In genomic region chr9:28336511-28337208, GRCm38 (mm10) we compare ENCODE assay signal across 7 mouse cellular contexts.
A peak's percentile ranks its signal among the peaks of the same experiment; 100 is the strongest.
DNase-seq lines count a peak whose midpoint lies in the region; ATAC-seq and TF ChIP-seq lines count a peak whose summit lies in the region.

No protein-coding gene starts in this region.

- no peaks in the 10 kb centered on the region for H3K27me3 ChIP-seq in heart, embryonic 12.5 days (replicated peaks)

- 43% methylated on average over 10 of the region's 10 CpGs for WGBS in heart, embryonic 12.5 days

- H3K9ac ChIP-seq in heart, embryonic 12.5 days, result no peak overlapping the region

- ATAC-seq in heart, embryonic 12.5 days (ENCODE audit: insufficient number of reproducible peaks, low FRiP score), result no peak
- no peak for ATAC-seq in megakaryocyte-erythroid progenitor cell, adult 5-6 weeks (replicated peaks; ENCODE audit: low FRiP score, low TSS enrichment, poor library complexity, severe bottlenecking)

- no peaks in the 10 kb centered on the region for H3K9me3 ChIP-seq in heart, embryonic 12.5 days (replicated peaks)

- peak overlapping the region; percentile 47 for H3K4me2 ChIP-seq in heart, embryonic 12.5 days

- peak overlapping the region; percentile 19; the same call in 1 of the 2 replicates for H3K4me3 ChIP-seq in heart, embryonic 12.5 days
- peak overlapping the region; percentile 29 for H3K4me3 ChIP-seq in left cerebral cortex, adult 2 months

- DNase-seq in brain, embryonic 14.5 days (ENCODE audit: low read depth), result peak; percentile 86
- peak; percentile 50 for DNase-seq in cerebellum, adult 9-10 months
- DNase-seq in left cerebral cortex, adult 2 months (ENCODE audit: extremely low spot score in 1 of 2, low spot score in 2 of 2), result peak; percentile 40 to 44
- DNase-seq in right cerebral cortex, postnatal 25 days, result peak; percentile 66
- DNase-seq in urinary bladder, postnatal 14 days (ENCODE audit: low spot score), result no peak

- no peak overlapping the region for H3K27ac ChIP-seq in heart, embryonic 12.5 days (ENCODE audit: poor library complexity, severe bottlenecking)
- peak overlapping the region; percentile 70 for H3K27ac ChIP-seq in left cerebral cortex, adult 2 months

- TF ChIP-seq CTCF in brain, embryonic 14.5 days (IDR thresholded peaks at IDR 0.05; ENCODE audit: borderline replicate concordance, extremely low read depth, insufficient read depth, insufficient read length), result no peak
- TF ChIP-seq CTCF in left cerebral cortex, adult 2 months (IDR thresholded peaks at IDR 0.05), result no peak

- intact Hi-C loops in left cerebral cortex, adult 2 months (cut with DNase I), result loop anchor here (1.0 to 2.0 kb wide), 2 partner anchors 50 to 66 kb away; no protein-coding TSS in a partner anchor

- H3K4me1 ChIP-seq in heart, embryonic 12.5 days (replicated peaks), result no peaks in the 10 kb centered on the region

- no peak for TF ChIP-seq POLR2A in brain, embryonic 14.5 days (IDR thresholded peaks at IDR 0.05; ENCODE audit: borderline replicate concordance, extremely low read depth, insufficient read depth, insufficient read length, poor library complexity, severe bottlenecking)

- H3K36me3 ChIP-seq in heart, embryonic 12.5 days, result no peaks in the 10 kb centered on the region
